ENCODE assay signal across 18 mouse cellular contexts in the genomic region with DNA sequence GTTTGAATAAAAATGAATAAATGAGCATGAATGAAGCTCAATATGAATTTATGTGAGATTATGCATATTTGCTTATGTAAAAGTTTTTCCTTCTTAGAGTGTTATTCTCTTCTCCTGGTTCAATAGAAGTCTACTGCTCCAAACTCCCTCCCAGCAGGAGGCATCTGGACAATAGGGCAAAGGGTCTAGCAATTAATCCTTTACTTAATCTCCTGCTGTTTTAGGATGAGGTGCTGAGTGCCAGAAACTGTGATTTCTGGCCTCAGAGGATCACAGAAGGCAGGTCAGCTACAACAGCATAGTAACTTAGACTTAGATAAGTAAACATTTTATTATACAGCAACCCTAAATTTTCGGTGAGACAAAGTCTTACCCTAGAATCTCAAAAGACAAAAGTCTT. TPM values are rescaled to one million over a fixed set of nuclear protein-coding genes. Genes with fewer than 3 reads are reported as not detected.
DNase-seq lines count a peak whose midpoint lies in the region; ATAC-seq and TF ChIP-seq lines count a peak whose summit lies in the region.
"Had no signal": no experiment of that assay in that cellular context is flagged by ENCODE, and none has a peak within 500 bp of the region (broad histone marks: within the 10 kb centered on the region; RNA-seq: fewer than 3 reads in every experiment).

No protein-coding gene starts in this region.

- H3K9me3 ChIP-seq in liver, embryonic 12.5 days (replicated peaks) = no peaks in the 10 kb centered on the region
- no peaks in the 10 kb centered on the region for H3K9me3 ChIP-seq in stomach, embryonic 16.5 days (replicated peaks; ENCODE audit: control insufficient read depth, low read length)
- H3K9me3 ChIP-seq in stomach, postnatal 0 days (ENCODE audit: control insufficient read depth, low read length) = no peaks in the 10 kb centered on the region
- no peaks in the 10 kb centered on the region for H3K9me3 ChIP-seq in neural tube, embryonic 15.5 days (replicated peaks)
- H3K9me3 ChIP-seq: heart, embryonic 10.5 days; intestine, embryonic 15.5 days; kidney, embryonic 15.5 days; neural tube, embryonic 12.5 days had no signal

- 65% methylated on average over 1 of the region's 1 CpGs for WGBS in liver, embryonic 12.5 days (ENCODE audit: insufficient replicate concordance)
- 55% methylated on average over 1 of the region's 1 CpGs for WGBS in stomach, embryonic 16.5 days
- 49% methylated on average over 1 of the region's 1 CpGs for WGBS in stomach, postnatal 0 days
- 58% methylated on average over 1 of the region's 1 CpGs for WGBS in neural tube, embryonic 15.5 days

- H3K36me3 ChIP-seq in liver, embryonic 12.5 days = no peaks in the 10 kb centered on the region
- no peaks in the 10 kb centered on the region for H3K36me3 ChIP-seq in stomach, embryonic 16.5 days (ENCODE audit: control insufficient read depth, insufficient read depth, low read length)
- no peaks in the 10 kb centered on the region for H3K36me3 ChIP-seq in stomach, postnatal 0 days (ENCODE audit: control insufficient read depth, insufficient read depth, low read length)
- 0 out of 2 replicates have a peak, but pooled peaks cover 3% of the 10 kb centered on the region for H3K36me3 ChIP-seq in neural tube, embryonic 15.5 days
- H3K36me3 ChIP-seq: intestine, embryonic 15.5 days; kidney, embryonic 15.5 days had no signal

- TF ChIP-seq EP300 in stomach, postnatal 0 days (optimal IDR thresholded peaks at IDR 0.05) = no peak

- H3K4me3 ChIP-seq in gastrocnemius, adult 2 months = peak overlapping the region; percentile 87
- H3K4me3 ChIP-seq in liver, embryonic 12.5 days = no peak overlapping the region
- no peak overlapping the region for H3K4me3 ChIP-seq in stomach, embryonic 16.5 days (replicated peaks; ENCODE audit: low read length)
- H3K4me3 ChIP-seq in stomach, postnatal 0 days (ENCODE audit: low read depth, low read length) = no peak overlapping the region
- H3K4me3 ChIP-seq in neural tube, embryonic 15.5 days (replicated peaks) = no peak overlapping the region

- H3K27me3 ChIP-seq in liver, embryonic 12.5 days (replicated peaks) = no peaks in the 10 kb centered on the region
- H3K27me3 ChIP-seq in stomach, embryonic 16.5 days (ENCODE audit: control insufficient read depth, insufficient read depth, low read length) = no peaks in the 10 kb centered on the region
- H3K27me3 ChIP-seq in stomach, postnatal 0 days (ENCODE audit: control insufficient read depth, insufficient read depth, low read length) = no peaks in the 10 kb centered on the region
- H3K27me3 ChIP-seq in neural tube, embryonic 15.5 days (replicated peaks) = no peaks in the 10 kb centered on the region
- H3K27me3 ChIP-seq: intestine, embryonic 15.5 days; kidney, embryonic 15.5 days; neural tube, embryonic 12.5 days had no signal

- DNase-seq in gastrocnemius, adult 2 months = no peak
- no peak for DNase-seq in gastrocnemius, postnatal 4 days (ENCODE audit: low spot score in 2 of 2)
- DNase-seq in liver = no peak
- DNase-seq in stomach, postnatal 0 days (ENCODE audit: low spot score) = no peak
- DNase-seq: adrenal gland, postnatal 14 days; gastrocnemius, postnatal 25 days; heart, postnatal 14 days; left cerebral cortex, postnatal 4 days; lung, postnatal 14 days had no signal

- intact Hi-C loops in gastrocnemius, adult 2 months (cut with DNase I) = loop anchor here (5.0 kb wide), 1 partner anchor 57 kb away; a partner anchor contains a TSS

- TF ChIP-seq CTCF in gastrocnemius, adult 2 months (IDR thresholded peaks at IDR 0.05) = no peak
- TF ChIP-seq CTCF in stomach, postnatal 0 days (IDR thresholded peaks at IDR 0.05; ENCODE audit: low read depth) = no peak

- no peak for ATAC-seq in liver, embryonic 12.5 days
- ATAC-seq in stomach, embryonic 16.5 days (ENCODE audit: insufficient read depth, low FRiP score) = no peak
- no peak for ATAC-seq in stomach, postnatal 0 days (ENCODE audit: low FRiP score, low TSS enrichment)
- no peak for ATAC-seq in neural tube, embryonic 15.5 days (ENCODE audit: low FRiP score)
- no peak for ATAC-seq in CD4-positive, CD25-positive, alpha-beta regulatory T cell, adult 4 months

- peaks cover 8% of the 10 kb centered on the region for H3K4me1 ChIP-seq in liver, embryonic 12.5 days
- H3K4me1 ChIP-seq in stomach, embryonic 16.5 days (ENCODE audit: control insufficient read depth, insufficient read depth, low read length) = no peaks in the 10 kb centered on the region
- H3K4me1 ChIP-seq in stomach, postnatal 0 days (replicated peaks; ENCODE audit: control insufficient read depth, insufficient read depth) = no peaks in the 10 kb centered on the region
- peaks cover 12% of the 10 kb centered on the region; the same call in 1 of the 2 replicates for H3K4me1 ChIP-seq in neural tube, embryonic 15.5 days

- no peak overlapping the region; the same call in 1 of the 2 replicates for H3K27ac ChIP-seq in gastrocnemius, adult 2 months
- H3K27ac ChIP-seq in liver, embryonic 12.5 days = no peak overlapping the region
- no peak overlapping the region for H3K27ac ChIP-seq in stomach, embryonic 16.5 days (ENCODE audit: low read length)
- no peak overlapping the region for H3K27ac ChIP-seq in stomach, postnatal 0 days (replicated peaks)
- H3K27ac ChIP-seq in neural tube, embryonic 15.5 days (replicated peaks) = no peak overlapping the region
- H3K27ac ChIP-seq: intestine, embryonic 15.5 days; neural tube, embryonic 12.5 days had no signal

- H3K9ac ChIP-seq in liver, embryonic 12.5 days = no peak overlapping the region
- H3K9ac ChIP-seq in stomach, embryonic 16.5 days (ENCODE audit: low read length) = no peak overlapping the region
- H3K9ac ChIP-seq in stomach, postnatal 0 days (ENCODE audit: low read length) = no peak overlapping the region
- H3K9ac ChIP-seq in neural tube, embryonic 15.5 days (replicated peaks) = no peak overlapping the region

- H3K4me2 ChIP-seq in liver, embryonic 12.5 days = peak overlapping the region; percentile 75; the same call in 1 of the 2 replicates
- peak overlapping the region; percentile 61; the same call in 1 of the 2 replicates for H3K4me2 ChIP-seq in stomach, embryonic 16.5 days (ENCODE audit: low read depth, low read length)
- H3K4me2 ChIP-seq in stomach, postnatal 0 days (replicated peaks; ENCODE audit: low read depth) = no peak overlapping the region
- H3K4me2 ChIP-seq in neural tube, embryonic 15.5 days = peak overlapping the region; percentile 70; the same call in 1 of the 2 replicates

RNA-seq across cellular contexts. Expression of a gene that starts 57.6 kb away (rescaled TPM):
- 1 to 10 TPM; 3.1 to 9.1 TPM for total RNA-seq in gastrocnemius, adult 2 months (2021)
- 1 to 10 TPM; 6.1 to 6.3 TPM for total RNA-seq in gastrocnemius, postnatal 4 days (2021)
- polyA plus RNA-seq in liver, embryonic 12.5 days (2016; fragmentation: Nextera tagmentation; extraction: Ambion mirVana) = 0.26 and 0.42 TPM in 2 replicates
- polyA plus RNA-seq in stomach, embryonic 16.5 days (2015; fragmentation: Nextera tagmentation; extraction: Ambion mirVana) = 0.46 and 0.75 TPM in 2 replicates
- 0.76 and 0.93 TPM in 2 replicates for polyA plus RNA-seq in stomach, postnatal 0 days (2015; fragmentation: Nextera tagmentation; extraction: Ambion mirVana)
- 0.56 and 0.68 TPM in 2 replicates for polyA plus RNA-seq in neural tube, embryonic 15.5 days (2015; fragmentation: Nextera tagmentation; extraction: Ambion mirVana)
- polyA plus RNA-seq in CD4-positive, CD25-positive, alpha-beta regulatory T cell, adult 4 months (2017; shearing (Covaris generic)) = 10 to 100 TPM; 17.5 to 29.7 TPM
- polyA plus RNA-seq: erythroblast, embryonic 14.5 days had no signal
